Mouse (Mus musculus) liver, postnatal 0 days (tissue): ENCODE results near the gene Id3.
A peak's percentile ranks its signal among the peaks of the same experiment; 100 is the strongest.

Experiments
- CTCF ChIP-seq: sonication (generic); IDR thresholded peaks from 2 replicates; pipeline ENCODE4 v1.5.1; 2016; ENCODE audit warnings: antibody characterized with exemption, low read depth
- EP300 ChIP-seq: IDR thresholded peaks from 2 replicates; pipeline ENCODE4 v1.6.1; 2016; ENCODE audit warnings: antibody characterized with exemption, low read depth, mild to moderate bottlenecking

GRCm38 (mm10) chr4:136129842-136130241 is 13.5 kb upstream of the Id3 start:
- TF ChIP-seq CTCF, result peak; percentile 31; the same call in 1 of the 2 replicates
- TF ChIP-seq EP300, result no peak
